Mouse (Mus musculus): ENCODE results near the gene Itsn1.

The Itsn1 gene

DNA sequence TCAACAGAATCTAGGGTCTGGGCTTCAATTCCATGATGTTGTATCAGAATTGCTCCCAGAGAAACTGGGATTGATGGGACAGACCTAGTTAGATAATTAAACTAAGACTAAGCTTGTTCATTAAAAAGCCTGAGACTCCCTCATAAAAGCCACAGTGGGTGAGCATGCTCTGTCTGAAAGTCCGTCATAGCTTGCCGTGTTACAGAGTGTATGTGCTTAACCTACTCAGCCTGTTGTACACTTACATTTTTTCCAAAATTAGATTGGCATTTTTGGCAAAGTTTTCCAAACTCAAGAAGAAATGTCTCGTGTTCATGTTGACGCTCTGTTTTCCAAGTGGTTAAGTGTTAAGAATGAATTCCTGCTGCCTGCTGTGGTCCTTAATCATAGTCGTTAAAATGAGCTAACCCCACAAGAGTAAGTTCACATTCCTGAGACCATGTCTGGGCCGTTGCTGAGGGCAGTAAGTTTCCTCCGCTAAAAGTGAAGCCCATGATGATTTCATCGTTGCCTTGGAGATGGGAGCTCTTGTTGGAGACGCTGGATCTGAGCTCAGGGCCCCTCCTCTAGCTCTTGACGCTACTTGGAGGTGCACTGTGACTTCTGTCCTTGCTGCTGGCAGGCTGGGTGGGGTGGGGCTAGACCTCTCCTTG is 117.1 kb downstream of the Itsn1 start:
- no peak for DNase-seq (ENCODE audit: low spot score)

DNA sequence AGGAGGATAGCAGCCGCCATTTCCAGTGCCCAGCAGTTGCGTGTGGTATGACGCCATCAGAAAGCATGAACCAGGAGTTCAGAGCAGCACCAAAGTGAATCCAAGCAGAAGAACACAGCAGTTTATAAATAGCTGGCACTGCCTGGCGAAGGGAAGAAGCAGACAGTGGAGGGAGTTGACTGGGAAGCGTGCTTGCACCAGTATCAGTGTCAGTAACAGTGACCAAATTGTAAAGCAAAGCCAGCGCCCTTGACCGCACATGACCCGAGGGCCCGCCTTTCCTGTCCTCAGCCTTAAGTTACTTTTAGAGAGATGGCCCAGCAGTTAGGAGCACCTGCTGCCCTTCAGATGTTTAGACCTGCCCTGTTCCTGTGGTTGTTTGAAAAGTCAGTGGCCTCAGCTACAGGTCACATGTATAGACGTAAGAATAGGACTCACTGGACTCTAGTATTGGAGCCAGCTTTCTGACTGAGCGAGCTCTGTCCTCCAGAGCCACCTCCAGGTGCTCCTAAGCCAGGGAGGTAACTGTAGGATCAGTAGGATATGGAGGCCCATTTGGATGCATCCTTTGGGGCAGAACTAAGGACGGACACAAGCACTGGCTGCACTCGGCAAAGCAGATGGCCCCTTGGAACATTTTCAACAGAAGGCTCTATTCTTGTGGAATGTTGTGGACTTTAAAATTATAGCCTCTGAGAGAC is 118.6 kb downstream of the Itsn1 start:
- no peak for DNase-seq (ENCODE audit: low spot score)

DNA sequence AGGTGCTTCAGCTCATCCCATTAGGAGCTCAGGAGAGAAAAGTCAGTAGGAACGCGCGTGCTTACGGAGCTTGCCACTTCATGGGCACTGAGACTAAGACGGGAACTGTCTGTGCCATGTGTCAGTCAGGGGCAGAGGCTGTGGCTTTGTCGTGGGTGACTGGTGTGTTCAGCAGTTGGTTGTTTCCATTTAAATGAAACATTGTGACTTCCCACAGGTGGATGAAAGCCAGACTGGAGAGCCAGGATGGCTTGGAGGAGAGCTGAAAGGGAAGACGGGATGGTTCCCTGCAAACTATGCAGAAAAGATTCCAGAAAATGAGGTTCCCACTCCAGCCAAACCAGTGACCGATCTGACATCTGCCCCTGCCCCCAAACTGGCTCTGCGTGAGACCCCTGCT is 119.4 kb downstream of the Itsn1 start:
- DNase-seq (ENCODE audit: low spot score) = no peak

DNA sequence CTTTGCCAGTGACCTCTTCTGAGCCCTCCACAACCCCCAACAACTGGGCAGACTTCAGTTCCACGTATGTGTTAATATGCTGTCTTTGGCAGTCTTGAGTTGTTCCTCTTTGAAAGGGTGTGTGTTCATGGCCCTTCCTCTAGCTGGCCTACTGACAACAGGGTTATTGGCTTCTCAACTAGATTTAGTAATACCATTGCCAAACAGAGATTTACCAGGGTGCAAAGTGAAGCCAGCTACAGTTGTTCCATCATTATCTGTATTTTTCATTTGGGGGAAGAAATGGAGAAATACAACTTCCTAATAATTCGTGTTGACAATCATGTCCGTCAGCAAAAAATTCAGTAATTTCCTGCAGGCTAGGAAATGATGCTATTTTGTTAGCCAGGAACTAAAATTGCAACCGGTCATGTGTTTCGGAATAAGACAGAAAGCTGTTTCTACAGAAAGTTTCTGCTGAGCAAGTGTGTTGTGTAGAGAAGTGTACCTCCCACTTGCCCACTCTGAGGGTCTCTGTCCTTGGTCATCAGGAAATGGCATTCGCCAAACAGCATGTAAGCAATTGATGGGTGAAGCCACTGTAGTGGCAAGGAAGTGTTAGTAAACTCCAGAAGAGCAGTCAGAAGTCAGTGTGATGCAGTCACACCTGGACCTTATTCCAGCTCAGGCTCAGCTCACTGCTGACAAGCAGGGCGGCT is 120.0 kb downstream of the Itsn1 start:
- no peak for DNase-seq (ENCODE audit: low spot score)

DNA sequence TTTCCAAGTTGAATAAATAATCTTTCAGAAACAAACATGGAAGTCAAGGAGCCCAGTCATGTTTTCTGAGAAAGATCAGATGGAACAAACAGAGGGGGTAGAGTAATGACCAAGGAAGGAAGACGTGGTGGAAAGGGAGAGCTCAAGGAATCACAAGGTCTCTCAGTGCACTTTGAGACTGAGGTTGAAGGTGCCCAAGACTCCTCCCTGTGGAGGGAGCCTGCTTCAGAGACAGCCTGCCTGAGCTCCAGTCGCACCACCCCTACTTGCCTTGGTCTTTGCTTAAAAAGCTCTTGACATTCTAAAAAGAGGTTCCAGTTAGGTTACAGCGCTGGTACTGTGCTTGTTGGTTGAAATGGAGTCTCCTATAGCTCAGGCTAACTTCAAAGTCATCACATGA is 121.1 kb downstream of the Itsn1 start:
- no peak for DNase-seq (ENCODE audit: low spot score)

DNA sequence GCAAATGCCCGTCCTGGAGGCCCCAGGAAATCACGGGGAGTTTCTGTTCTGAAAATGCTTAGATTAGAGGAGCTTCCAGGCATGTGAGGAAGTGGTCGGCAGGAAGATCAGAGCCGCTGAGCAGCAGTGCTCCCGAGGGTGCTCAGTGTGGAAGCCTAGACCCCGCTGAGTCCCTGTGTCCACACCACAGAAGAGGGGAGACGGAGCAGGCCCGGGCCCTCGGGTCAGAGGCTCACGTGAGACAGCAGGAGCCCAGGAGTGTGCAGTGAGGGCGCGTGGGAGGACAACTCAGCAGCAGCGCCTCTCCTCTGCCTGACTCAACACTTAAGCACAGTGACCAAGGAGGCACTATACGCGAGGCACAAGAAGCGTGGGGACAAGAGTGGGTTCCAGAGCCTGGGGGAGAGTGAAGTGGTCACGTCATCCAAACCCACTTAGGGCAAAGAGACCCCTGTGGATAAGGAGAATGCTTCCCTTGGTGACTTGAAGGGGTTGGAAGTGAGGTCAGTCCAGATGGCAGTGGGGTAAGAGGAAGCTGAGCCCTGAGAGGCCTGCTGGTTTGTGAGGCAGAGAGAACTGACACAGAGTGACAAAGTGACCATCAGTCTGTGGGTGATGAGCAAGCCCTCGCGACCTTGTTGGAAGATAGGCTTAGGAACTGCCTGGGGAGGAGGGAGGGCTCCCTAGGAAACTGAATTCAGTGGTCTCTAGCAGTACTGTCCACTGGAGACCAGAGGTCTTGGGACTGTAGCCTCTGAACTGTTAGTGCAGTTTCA is 122.6 kb downstream of the Itsn1 start:
- DNase-seq (ENCODE audit: low spot score) = no peak

DNA sequence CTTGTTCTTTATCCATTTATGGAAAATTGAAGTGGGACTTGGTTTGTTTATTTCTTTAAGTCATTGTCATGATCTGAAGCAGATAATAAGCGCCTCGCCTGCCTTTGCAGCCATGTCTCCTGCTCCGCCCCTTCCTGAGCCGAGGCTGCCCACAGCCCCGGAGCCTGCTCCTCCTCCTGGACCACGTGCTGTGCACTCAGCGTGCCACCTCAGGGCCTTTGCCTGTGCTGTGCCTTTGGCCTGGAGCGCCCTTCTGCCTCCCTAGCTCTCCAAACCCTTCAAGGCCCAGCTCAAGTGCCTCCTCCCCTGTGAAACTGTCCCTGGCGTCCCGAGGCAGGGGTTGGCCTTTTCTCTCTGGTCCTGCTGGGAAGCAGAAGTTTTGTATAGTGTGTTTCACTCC is 123.7 kb downstream of the Itsn1 start:
- no peak for DNase-seq (ENCODE audit: low spot score)

DNA sequence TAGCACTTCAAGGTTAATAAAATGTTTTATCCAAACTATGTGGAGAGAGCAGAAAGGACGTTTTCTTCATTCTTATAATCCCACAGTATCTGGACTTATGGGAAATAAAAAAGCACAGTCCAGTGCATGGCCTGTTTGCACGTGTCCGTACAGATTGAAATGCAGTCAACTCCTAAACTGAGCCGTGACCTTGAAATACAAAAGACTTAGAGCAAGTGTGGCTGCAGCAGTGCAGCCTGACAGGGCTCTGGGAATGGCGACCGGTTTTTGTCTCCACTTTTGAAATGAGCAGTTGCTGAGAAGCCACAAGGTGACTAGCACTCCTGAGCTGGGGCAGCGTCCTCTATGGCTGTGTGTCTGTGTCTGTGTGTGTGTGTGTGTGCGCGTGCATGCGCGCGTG is 124.1 kb downstream of the Itsn1 start:
- no peak for DNase-seq (ENCODE audit: low spot score)

DNA sequence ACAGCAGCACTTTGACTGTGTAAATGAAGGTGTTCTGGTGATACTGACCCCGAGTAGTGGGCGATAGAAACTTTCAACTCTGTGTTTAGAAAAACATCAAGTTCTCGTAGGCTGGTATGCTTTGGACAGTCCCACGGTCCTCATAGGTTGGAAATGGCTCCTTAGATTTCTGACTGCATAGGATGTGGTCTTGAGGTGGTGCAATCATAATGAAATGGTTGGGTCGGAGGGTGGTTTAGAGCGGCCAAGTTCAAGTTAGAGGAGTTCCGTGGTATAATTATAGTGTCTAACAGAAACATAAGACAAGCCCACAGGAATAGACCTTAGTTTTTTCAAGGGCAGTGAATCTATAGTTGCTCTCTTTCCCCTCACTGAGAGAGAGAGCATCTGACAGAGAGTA is 129.6 kb downstream of the Itsn1 start:
- no peak for DNase-seq (ENCODE audit: low spot score)

DNA sequence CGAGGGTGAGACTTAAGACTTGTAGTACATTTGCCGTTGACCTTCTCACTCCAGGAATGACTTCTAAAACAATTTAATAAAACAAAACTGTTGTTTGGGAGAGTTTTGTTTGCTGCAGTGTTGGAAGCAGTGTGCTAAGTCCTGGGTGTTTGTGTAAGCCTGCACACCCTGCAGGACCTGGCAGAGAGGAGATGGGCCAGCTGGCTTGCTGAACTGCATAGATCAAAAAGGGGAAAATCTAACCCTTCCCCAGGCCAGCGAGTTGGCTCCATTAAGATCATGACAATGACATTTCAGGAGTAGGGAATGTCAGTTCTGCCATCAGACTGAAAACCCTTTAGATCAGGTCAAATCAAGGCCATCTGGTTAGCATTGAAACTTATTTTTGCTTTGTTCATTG is 130.1 kb downstream of the Itsn1 start:
- DNase-seq (ENCODE audit: low spot score) = no peak

DNA sequence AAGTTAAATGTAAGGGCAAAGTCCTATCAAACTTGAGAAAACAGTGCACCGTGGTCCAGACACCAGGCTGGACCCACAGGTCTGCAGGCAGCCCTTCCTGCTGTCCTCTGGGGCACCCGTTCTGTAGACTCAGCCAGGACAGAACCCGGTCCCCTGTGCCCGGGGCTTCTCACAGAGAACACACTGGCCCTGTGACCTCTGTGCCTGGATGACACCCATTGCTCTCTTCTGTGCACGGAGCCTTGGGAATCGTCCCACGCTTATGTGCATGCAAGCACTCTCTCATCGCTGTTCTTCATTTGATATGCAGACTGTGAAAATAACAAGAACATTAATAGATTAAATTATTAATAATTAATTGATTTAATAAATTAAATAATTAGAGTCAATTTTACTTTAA is 130.9 kb downstream of the Itsn1 start:
- DNase-seq (ENCODE audit: low spot score) = no peak

DNA sequence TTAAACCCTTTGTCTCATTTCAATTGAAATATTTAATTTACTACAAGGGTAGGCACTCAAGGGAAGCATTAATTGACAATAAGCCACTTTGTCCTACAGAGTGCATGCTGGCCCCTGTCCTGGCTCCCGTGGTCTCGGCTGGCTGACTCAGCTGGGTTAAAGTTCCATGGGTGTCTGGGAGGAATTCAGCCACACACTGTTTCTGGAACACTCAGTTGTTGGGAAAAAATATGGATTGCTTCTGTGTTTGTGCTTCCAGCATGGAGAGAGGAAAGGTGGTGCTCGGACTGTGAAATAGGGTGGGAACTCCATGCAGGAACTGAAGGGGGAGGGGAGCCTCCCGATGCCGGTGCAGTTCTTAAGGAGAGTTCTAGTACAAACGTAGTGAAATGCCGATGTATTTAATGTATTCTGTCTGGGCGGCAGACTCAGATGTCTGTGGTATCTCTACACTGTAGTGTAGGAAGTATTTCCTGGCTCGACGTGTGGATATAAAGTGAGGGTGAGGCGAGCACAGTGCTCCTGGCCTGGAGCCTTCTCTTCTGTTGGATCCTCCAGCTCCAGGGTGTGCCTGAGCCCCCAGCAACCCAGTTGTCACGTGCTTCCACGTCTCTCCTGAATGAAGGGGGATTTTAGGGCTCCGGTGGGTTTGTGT is 131.5 kb downstream of the Itsn1 start:
- no peak for DNase-seq (ENCODE audit: low spot score)

DNA sequence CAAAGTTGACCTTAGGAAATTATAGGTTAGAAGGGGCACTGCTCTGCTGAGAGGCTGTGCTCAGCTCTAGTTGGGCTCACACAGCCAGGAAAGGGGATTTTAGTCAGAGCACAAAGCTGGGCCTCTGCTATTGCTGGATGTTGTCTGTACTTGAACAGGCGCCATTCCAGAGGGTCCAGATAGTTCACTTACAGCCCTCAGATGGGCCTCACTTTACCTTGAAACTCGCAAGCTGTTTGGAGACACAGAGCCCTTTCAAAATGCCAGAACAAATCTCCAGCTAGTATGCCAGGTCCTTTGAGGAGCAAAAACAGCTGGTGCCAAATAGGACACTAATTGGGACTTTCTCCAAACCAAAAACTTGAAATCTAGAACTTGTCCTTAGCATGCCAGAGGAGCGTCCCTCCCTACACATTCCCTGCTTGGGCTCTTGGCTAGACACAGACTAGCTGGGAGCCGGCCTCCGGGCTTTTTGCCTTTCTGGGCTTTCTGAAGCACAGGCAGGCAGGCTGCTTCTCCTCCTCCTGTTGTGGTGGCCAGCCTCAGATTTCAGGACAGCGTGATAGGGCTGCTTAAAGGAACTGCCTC is 132.8 kb downstream of the Itsn1 start:
- no peak for DNase-seq (ENCODE audit: low spot score)

DNA sequence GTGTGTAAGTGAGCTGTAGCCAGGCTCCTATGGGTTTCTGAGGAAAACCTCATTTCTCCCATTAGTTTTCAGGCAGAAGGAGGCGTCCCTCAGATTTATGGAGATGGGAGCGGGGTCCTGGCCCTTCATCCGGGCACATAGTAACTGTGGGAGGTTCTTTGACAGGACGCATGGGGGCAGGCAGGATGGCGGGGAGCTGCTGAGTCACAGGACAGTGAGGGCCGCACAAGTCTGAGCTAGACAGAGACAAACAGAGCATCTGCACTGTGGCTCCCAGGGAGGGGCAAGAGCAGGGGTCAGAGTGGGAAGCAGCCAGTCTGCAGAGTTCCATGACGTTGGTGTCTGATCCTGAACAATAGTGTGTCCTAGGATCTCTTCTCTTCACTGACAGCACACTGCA is 133.8 kb downstream of the Itsn1 start:
- DNase-seq (ENCODE audit: low spot score) = no peak

DNA sequence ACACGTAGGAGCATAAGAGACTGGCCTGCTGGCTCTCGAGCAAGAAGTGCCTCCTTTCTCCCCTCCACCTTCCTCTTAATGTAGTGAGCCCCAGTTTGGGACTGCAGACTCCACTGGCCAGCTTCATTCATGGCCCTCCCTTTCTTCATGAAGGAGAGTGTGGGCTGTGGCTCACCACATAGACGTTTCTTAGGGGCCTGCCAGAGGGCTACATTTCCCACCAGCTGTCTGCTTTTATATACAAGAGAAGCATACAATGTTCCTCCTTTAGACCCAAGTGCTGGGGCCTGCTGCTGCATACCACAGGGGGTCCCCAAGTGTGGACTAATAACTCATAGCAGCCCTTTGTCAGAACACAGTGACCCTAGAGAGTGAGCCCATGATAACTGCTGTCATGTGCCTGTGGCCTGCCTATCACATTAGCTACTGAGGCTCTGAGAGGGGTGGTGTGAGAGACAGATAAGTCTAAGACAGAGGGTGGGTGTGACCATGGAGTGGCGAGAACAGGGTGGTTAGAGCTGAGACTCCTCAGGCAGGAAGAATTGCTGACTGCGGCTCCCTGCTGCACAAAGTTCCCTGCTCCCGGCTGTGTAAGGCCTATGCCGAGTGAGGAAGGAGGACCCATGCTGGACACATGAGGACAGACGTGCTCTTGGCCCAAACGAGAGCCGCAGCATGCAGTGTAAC is 135.7 kb downstream of the Itsn1 start:
- peak; percentile 48 for DNase-seq (ENCODE audit: low spot score)

DNA sequence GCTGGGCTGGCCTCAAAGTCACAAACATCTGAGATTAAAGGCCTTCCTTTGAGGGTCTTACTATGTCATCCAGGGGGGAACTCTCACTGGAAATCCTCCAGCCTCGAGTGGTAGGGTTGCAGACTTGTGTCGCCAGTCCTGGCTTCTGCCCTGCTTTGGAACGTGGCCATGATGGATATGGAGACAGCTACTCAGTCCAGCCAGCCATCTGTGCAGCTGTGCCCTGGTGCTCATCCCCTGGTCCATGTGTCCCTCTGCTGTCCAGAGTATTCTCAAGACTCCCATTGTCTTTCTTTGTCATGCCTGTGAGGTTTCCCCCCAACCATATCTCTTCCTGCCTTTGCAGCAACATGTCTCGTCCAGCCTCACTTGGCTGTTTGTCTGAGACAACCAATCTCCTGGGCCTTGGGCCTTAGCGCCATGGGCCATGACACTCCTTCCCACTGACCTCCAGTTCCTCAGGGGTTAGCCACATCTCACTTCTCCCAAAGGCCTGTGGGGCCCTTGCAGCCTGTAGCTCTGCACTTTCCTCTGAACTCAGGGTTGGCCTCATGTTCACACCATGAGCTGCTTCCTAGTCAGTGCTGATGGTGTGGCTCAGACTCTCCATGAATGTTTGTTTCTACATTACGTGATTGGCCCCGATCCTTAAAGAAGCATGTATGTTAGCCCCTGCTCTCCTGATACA is 136.6 kb downstream of the Itsn1 start:
- no peak for DNase-seq (ENCODE audit: low spot score)

DNA sequence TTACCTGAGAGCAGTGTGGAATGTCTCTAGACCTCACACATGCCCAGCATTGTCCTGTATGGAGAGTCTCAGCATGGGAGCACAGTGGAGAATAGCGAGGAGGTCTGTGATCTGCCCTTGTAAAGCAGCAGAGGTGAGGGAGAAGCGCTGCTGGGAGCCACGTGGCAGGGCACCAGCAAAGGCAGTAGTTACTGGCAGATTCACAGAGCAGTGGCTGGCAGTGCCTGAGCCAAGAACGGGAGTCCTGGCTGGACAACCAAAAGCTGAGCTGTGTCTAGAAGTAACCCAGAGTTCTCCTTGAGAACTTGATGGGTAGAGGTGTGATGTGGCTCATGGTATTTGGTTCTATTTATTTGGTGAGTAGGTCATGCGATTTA is 137.2 kb downstream of the Itsn1 start:
- DNase-seq (ENCODE audit: low spot score) = no peak

DNA sequence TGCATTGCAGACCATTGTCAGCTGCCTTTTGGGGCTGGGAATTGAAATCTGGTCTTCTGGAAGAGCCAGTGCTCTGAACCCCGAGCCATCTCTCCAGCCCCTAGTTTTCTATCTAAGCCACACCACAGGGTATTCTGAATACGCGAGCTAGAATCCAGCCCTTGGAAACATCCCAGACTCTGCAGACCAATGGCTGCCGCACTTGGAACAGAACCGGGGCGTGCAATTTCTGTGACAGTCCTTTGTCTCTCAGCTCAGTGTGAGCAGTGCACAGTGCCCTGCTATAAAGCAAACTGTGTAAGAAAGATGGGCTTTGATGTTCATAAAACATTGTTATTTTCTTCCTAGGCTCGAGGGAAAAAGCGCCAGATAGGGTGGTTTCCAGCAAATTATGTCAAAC is 138.6 kb downstream of the Itsn1 start:
- DNase-seq (ENCODE audit: low spot score) = no peak

DNA sequence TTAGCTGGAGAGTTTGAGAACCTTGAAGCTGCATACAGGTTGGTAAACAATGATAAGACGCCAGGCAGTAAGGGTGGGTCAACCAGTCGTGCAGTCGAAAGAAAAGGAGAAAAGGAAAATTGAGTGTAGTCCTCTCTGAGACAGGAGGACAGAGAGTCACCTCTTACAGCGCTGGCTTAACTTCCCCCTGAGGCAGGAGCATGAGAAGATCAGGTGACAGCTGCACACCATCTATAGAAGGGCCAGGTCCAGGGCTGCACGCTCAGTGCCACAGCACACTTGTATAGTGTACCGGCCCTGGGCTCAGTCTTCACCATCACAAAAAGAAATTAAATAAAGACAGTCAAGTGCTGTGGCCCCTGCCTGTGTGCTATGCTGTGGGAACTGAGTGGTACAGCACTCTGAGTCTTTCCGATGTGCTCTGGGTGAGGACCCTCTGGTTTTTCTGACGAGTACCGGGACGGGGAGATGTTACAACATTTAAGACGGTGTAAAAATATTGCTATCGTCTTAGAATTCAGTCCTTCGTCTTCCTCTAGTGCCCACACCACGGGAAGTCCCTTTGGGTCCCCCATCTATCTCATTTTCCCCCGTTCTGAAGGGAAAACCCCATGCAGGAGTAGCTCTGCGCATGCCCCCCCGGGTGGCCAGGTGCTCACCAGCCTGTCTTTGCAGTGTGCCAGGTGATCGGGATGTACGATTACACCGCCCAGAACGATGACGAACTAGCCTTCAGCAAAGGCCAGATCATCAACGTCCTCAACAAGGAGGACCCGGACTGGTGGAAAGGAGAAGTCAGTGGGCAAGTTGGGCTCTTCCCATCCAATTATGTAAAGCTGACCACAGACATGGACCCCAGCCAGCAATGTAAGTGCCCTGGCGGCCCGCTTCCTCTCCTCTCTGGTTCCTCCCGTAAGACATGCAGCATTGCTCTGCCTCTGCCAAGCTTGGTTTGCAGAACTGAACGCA is 140.1 kb downstream of the Itsn1 start:
- peak; percentile 42 for DNase-seq (ENCODE audit: low spot score)

Data from spleen, adult 12 weeks (tissue).